Mouse (Mus musculus) embryo, embryonic 9.5 days (tissue): ENCODE measurements at regions not wholly inside any gene's neighbourhood (a gene's known extent, or its start where the extent isn't known, plus 50 kb on each side); places are given as distances from the start of the nearest gene placed in this dataset.

Experiments
- DNase-seq: peaks from one replicate; pipeline ENCODE4 v3.0.0-alpha.2; 2017; ENCODE audit errors: extremely low spot score

DNA sequence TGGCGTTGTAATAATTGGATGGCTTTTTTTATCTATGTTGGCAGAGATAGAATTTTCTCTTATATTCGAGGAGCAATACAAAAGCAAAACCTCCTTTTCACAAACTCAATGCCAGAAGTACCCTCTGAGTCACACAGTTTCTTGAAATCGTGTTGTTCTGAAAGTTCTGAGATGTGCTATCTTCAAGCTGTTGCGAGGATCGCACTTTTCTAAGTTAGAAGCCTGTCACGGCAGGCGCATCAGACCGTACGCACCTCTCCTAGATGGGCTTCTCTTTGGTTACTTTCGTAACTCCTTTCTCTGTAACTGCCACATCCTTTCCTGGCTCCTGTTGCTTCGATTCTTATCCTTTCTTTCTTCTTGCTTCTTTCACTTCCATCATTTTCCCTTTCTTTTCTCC, 271.2 kb upstream of the Arrdc3 start:
- DNase-seq = no peak

DNA sequence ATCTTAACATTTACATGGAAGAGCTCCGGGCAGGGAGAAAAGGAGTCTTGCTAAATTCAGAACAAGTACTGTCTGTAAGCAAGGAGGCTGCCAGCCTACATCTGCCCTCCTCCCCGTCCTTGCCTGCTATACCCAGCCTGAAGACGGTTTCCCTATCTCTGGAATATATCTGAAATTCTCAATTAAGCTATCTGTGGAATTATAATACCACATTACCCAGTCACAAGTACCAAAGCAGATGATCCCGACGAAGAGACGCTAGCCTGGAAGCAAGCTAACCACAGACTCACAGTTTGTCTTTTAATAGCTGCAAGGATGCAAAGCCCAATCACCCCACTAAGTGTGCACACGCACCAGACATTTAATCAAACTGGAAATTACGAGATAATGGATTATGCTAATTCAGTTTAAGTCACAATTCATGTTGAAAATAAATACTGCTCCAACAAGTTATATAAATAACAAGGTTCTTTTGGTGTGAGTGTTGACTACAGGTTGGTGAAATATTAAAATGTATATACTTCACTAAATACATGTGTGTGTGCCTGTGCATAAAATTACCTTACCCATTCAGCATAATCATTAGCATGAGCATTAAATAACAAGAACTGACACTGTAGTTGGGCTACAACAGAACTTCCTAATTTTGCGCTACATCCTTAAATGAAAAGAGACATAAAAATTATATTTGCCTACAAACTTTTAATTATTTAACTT, 269.9 kb upstream of the Arrdc3 start:
- no peak for DNase-seq

DNA sequence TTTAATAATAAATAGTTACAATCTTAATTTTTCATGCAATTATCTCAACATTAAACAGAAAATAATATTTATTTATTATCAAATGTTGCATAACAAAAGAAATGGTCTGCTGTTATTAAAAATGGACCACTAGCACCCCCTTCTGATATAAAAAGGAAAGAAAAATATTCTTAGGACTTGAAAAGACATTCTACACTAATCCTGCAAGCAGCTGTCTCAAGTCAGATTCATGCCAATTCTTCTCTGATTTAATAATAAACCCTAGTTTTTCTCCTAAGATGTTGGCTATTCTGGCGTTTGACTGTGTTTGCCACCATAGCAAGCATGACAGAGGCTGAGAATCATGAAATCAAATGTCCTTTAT, 269.3 kb upstream of the Arrdc3 start:
- no peak for DNase-seq

DNA sequence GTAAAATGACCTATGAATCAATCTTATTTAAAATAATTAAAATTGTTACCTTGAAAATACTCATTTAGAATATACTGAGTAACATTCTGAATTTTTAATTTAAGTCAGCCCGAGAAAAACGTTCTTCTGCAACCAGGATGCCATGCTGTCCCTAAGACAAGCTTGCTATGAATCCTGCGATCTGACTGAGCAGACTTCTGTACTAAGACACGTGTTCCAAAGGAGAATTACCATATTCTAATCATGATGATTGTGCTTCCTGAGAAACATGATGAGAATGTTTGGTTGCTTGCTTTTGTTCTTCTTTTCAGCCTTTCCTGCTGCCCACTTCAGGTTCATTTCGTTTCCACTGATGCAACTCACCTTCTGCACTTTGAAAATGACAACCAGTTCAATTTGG, 268.2 kb upstream of the Arrdc3 start:
- no peak for DNase-seq

DNA sequence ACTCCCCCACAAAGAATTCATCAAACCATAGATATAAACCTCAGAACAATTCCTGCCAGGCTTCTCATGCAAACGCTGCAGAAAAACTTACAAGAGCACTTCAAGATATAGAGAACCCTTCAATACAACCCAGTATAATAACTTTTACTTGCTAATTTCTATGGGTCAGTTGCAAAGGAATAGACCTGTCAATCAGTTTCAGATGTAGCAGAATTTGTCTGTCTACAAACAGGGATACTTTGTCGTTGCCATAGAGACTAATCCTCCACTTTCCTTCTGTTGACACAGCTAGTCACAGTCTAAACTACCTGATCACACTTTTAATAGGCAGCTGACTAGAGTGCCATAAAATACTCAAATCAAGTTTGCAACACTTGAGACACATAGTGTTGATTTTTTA, 260.2 kb upstream of the Arrdc3 start:
- peak; percentile 31 for DNase-seq

DNA sequence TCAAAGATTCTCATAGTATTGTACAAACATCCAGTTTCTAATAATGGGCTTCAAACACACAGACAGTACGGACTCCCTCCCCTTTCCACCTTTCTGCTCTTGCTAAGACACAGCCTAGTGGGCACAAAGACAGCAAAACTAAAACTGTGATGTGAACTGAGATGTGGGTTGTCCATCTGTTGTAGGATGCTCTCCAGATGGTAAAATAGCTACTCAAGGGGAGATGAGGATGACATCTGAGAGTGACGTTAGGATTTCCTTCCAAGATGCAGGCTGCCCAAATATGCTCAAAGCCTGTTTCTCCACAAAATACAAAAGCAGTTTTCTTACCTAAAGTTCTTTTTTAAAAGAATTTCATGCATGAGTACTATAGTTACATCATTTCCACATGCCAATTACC, 241.8 kb upstream of the Arrdc3 start:
- no peak for DNase-seq

DNA sequence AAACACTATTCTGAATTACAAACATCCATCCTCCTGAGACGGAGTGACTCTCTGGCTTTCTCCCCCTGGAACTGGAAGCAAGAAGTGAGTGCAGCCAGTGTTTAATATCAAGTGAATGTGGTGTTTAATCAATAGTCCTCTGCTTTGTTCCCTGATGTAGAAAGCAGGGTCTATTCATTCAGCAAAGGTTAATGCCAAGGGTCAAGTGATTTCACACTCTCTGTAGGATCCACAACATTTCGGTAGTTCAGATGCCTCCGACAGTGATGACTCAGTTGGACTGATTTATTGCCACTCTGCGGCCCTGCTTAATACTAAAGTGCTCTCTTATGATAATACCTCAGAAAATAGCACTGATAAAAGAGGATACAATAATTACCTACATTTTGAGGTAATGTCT, 235.6 kb upstream of the Arrdc3 start:
- DNase-seq = peak; percentile 40

DNA sequence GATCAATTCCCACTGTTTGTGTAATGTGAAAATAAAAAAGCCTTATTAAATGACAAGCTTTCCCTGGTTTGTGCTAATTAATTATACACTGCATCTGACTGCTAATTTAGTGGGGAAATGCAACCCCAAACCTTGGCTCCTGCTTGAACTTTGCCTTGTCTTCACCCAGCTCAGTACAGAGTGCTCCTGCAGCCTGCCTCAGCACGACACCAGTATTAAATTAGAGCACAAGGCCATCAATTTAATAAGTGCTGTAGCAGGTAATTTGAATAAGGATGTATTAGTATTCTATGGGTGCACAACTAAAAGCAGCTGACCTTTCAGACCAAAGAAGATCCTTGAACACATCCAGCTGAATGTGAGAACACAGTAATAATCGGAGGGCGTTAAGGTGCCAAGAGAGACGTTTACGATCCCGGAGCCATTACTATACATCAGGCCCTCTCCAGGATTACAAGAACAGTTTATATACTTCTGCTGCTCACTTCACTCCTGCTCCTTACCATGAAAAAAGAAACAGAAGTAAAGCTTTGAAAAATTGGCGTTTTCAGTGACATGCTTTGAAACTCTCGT, 230.1 kb upstream of the Arrdc3 start:
- no peak for DNase-seq

DNA sequence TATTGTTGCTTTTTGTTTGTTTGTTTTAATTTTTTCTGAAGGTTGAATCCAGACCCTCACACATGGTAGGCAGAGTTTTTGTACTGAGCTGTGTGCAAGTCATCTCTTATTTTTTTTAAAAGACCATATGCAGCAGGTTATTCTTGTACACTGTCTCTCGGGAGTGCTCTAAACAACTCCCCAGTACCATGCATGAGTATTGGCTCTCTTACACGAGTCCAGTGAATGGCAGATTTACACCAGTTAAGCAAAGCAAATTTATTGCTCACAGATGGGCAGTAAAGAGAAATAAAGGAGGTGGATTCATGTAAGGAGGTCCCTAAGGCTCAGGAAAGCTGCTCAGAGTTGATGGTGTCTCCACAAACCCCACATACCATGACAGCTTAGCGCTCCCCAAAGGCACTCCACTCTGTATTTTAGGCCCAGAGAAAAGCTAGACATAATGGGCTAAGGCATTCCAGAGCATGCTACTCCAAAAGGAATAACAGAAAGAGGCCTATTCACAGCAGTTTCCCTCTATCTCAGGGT, 216.9 kb upstream of the Arrdc3 start:
- DNase-seq = no peak

DNA sequence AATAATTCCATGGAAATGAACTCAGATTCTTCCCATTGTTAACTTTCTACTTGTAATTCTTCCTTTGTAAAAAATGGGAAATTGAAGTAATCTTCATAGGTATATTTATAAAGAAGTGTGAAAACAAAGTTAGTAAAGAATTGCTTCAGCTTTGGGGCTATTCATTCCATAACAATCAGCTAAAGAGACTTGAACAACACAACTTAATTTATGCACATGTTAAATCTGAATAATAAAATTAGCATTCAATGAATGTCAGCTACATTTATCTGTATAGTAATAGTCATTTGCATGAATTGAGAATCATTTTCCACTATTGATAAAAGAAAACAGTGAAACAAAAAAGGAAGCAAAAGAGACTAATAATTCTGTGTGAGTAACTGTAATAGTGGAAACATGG, 193.3 kb upstream of the Arrdc3 start:
- no peak for DNase-seq

DNA sequence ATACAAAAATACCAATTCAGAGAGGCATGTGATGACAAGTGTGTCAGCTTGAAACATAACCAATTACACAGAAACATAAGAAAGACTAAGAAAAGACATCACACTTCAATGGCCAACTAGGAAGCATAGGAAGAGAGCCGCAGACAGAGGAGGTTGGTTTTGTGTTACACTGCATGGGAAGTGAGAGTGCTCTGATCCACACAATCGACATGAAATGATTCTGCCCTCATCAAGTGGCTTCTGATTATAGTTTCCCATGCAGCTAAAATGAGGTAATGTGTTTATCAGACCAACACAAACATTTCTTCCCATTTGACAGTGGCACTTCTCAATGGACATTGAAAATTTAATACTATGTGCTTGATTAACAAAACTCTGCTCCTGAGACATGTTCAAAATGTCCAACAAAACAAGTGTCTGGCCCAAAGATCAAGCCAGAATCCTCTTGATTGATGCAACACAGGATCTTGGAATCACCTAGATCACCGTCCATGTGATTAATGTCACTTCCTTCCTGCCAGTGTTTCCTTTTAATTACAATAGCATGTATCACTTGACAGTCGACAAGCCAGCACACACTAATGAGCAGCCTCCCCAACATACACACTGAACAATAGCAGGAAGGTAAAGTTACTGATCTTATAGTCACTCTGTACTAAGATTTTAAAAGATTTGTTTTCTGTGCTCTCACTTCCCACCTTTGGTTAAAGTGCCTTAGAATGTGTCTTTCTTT, 192.4 kb upstream of the Arrdc3 start:
- no peak for DNase-seq

DNA sequence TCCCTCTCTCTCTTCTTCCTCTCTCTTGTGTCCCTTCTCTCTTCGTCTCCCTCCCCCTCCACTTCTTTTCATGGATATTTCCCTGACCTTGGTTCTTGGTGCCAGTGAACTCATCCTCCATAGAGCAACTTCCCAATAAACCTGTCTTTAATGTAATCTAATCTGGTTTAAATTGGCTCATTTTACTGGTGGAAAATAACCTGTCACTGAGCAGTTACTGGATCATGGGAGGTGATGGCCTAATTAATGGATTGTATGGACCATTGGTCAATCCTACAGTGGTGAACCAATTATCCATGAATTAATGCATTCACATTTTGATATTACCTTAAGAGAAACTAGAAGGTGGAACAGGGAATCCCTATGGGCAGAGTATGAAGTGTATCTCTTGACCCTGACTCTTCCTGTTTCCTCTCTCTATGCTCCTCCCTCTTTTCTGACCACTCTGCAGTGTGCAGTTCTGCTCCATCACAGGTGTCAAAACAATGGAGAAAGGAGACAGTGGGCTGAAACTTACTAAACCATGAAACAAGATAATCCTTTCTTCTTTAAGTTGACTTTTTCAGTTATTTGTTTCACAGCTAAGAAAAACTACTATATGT, 187.5 kb upstream of the Arrdc3 start:
- no peak for DNase-seq

DNA sequence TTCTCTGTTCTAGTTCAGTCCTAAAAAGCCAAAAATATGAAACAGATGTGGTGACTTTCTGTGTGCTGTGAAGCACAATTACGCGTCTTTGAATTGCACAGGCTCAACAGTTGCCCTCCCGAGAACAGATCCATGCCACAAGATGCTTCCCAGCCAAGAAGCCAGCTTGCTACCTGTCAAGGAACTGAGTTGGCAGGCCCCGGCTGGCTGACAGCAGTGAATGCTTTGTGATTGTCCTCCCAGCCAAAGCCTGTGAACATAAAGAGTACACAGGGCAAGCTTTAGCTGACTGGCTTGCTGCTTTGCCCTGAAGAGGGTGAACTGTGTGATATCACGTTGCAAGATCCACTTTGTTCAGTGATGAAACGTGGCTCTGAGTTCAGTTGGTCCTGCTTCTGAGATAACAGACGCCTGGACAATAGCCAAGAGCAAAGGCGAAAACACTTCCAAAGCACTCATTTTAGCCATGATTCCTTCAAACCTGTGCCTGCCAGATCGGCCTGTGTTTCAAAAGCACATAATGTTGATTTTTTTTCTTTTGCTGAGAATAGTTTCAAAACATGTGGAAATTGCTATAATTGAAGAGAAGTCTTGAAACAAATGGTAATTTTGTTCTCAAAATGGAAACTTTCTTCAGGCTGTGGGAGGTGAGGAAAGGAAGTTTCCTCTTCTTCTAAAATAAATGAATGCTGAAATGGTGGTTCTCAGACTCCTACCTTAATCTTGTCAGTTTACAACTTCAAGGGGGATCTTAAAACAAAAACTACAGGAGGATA, 173.5 kb upstream of the Arrdc3 start:
- peak; percentile 2 for DNase-seq

DNA sequence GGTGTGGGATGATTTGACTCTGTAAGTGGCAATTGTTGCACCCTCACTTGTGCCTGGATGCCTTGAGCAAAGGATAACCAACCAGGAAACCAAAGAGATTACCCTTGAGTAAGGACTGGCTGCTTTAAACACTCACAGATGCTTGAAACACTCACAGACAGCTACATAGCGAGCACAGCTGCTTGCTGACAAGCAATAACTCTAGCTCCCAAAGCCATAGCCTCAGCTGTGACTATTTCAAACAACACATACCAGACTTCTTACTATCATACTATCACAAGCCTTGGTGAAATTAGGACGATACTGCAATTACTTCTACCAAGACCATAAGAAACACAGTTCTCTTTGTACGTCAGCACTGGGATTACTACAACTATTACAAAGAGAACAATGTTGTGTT, 163.9 kb upstream of the Arrdc3 start:
- no peak for DNase-seq

DNA sequence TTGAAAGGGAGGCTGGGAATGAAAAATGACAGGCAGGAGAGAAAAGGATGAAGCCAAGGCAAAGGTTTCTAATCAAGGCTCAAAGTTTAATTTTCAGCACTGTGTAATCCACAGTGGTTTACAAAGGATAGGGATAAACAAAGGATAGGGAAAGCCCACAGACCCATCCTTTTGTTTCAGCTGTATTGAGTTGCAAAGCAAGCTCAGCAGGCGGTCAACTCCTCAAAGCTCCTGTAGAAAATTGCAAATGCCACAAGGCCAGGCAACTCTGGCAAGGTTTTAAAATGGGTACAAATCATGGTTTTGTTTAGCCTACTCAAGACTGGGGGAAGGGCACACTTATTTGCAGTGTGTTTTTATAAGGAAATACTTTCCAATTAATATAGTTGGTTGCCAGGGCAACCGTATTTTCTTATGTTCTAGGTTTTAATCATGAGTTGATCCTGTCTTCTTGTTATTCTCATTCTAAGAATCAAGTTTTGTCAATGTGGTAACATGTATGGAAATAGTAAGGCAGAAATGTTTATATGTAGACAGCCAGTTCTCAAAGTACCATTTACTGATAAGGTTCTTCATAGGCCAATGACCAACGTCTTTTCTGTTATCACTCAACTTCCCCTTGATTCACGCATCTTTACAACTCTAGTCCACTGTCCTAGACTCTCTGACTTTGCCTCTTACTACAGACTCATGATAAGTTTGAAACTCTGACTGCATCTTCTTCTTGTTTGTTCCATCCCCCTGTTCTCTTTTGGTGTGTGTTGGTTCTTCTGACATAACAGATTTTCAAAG, 159.8 kb upstream of the Arrdc3 start:
- DNase-seq = no peak

DNA sequence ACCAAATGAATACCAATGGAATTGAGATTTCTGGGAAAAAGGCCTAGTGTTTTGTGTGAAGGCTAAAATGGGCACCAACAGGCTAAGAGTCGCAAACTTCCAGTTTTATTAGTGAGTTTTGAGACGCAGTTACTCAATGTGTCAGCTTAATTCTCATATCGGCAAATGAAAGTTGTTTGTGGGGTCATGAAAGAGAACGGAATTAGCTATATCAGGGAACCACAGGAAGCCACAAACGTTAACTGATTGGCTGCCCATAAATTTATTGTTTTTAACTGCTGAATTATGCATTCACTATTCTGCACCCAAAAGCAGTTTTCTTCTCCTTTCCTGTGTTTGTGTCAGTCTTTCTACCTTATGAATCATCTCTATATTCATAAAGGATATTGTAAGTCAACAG, 154.0 kb upstream of the Arrdc3 start:
- no peak for DNase-seq

DNA sequence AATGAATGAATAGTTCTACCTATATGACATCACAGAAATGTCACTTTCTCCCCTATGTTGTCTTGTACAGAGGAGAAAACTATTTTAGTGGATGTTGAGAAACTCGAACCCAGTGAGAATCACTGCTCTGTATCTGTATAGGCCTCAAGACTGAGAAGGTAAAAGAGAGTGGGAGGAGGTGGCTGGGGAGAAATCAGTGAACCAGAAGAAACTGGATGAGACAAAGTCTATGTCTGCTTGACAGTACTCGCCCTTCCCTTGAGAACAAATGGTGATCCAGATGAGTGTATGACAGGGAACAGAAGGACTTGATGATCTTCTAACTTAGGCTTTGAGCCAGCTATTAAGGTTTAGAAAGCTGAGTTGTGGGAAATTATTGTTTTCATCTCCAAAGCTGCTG, 137.2 kb upstream of the Arrdc3 start:
- DNase-seq = no peak

DNA sequence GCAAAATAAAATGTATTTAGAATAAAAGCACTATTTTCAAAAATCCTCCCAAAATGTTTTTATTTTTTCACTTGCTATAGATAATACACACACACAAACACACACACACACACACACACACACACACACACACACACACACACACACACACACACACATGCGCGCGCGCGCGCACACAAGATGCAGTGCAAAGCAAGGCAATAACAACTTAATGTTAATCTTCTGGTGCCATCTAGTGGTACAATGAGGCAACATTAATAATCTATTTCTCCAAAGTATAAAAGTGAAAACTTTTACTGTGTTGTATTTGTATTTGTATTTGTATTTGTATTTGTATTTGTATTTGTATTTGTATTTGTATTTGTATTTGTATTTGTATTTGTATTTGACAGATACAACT, 136.2 kb upstream of the Arrdc3 start:
- peak; percentile 34 for DNase-seq
